In the genomic region with DNA sequence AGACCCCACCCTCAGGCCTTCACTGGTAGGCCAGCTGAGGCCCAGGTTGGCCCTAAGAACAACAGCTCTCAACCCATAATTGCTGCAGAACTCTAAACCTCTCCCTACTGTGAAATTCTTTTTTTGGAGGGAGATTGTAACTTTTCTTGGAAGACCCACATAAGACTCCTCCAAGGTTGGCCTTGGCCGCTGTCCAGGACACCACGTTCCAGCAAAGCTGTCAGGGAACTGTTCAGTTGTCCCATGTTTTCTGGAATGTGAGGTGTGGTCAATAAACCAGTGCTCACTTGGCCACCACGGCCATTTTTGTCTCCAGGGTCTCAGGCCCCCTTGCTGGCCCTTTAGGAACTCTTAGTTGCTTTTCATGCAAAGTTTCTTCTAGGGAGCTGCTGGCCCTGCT, we compare ENCODE assay signal across 33 mouse cellular contexts. TPM values are rescaled to one million over a fixed set of nuclear protein-coding genes. Genes with fewer than 3 reads are reported as not detected.
A peak's percentile ranks its signal among the peaks of the same experiment; 100 is the strongest.
DNase-seq lines count a peak whose midpoint lies in the region; ATAC-seq and TF ChIP-seq lines count a peak whose summit lies in the region.
"Had no signal": no experiment of that assay in that cellular context is flagged by ENCODE, and none has a peak within 500 bp of the region (broad histone marks: within the 10 kb centered on the region; RNA-seq: fewer than 3 reads in every experiment).

No protein-coding gene starts in this region.

- no peak for ATAC-seq in neural tube, embryonic 13.5 days (ENCODE audit: low read depth)
- ATAC-seq: forebrain, embryonic 14.5 days; liver, embryonic 12.5 days; liver, postnatal 0 days had no signal

- no peaks in the 10 kb centered on the region for H3K9me3 ChIP-seq in neural tube, embryonic 13.5 days
- H3K9me3 ChIP-seq: hindbrain, embryonic 13.5 days; limb, embryonic 13.5 days; liver, embryonic 12.5 days; stomach, embryonic 15.5 days had no signal

- H3K27me3 ChIP-seq in neural tube, embryonic 13.5 days = no peaks in the 10 kb centered on the region
- H3K27me3 ChIP-seq: CH12.LX; hindbrain, embryonic 13.5 days; limb, embryonic 13.5 days; liver, embryonic 12.5 days; stomach, embryonic 15.5 days had no signal

- peak overlapping the region; percentile 68 for H3K27ac ChIP-seq in gastrocnemius, adult 2 months
- peak overlapping the region; percentile 24; the same call in 1 of the 2 replicates for H3K27ac ChIP-seq in layer of hippocampus, adult 2 months
- H3K27ac ChIP-seq in neural tube, embryonic 13.5 days (replicated peaks) = 0 out of 2 replicates have a peak overlapping the region, but pooled peaks have one; percentile 23
- H3K27ac ChIP-seq: kidney, postnatal 0 days; limb, embryonic 13.5 days; liver, embryonic 12.5 days; macrophage; stomach, embryonic 15.5 days had no signal

- no peak overlapping the region for H3K9ac ChIP-seq in neural tube, embryonic 13.5 days
- H3K9ac ChIP-seq: hindbrain, embryonic 13.5 days; limb, embryonic 13.5 days; liver, embryonic 12.5 days; liver, postnatal 0 days; stomach, embryonic 15.5 days had no signal

- no peak for TF ChIP-seq CTCF in gastrocnemius, adult 2 months (IDR thresholded peaks at IDR 0.05)
- no peak for TF ChIP-seq CTCF in layer of hippocampus, adult 2 months (conservative IDR thresholded peaks at IDR 0.05)

- peaks cover 97% of the 10 kb centered on the region for H3K36me3 ChIP-seq in neural tube, embryonic 13.5 days

- H3K4me1 ChIP-seq in neural tube, embryonic 13.5 days (replicated peaks) = peaks cover 4% of the 10 kb centered on the region; the same call in 1 of the 2 replicates
- H3K4me1 ChIP-seq: limb, embryonic 13.5 days; liver, embryonic 12.5 days; stomach, embryonic 15.5 days had no signal

- DNase-seq in gastrocnemius, adult 2 months = peak; percentile 48
- DNase-seq in gastrocnemius, adult 8-10 months (ENCODE audit: low spot score in 2 of 2) = no peak
- DNase-seq in layer of hippocampus, adult 2 months (ENCODE audit: low spot score in 2 of 2) = no peak
- no peak for DNase-seq in layer of hippocampus, postnatal 10 days (ENCODE audit: low spot score in 2 of 2)
- DNase-seq in neural tube, embryonic 10.5 days (ENCODE audit: extremely low spot score, low spot score) = no peak
- no peak for DNase-seq in heart, adult 8-10 months (ENCODE audit: low spot score)
- no peak for DNase-seq in kidney, adult 8-10 months
- DNase-seq: adrenal gland, postnatal 10 days; cerebellum, adult 8-10 months; liver, postnatal 0 days; right cerebral cortex, postnatal 14 days; thymus, adult 18-20 months; thymus, postnatal 36 days had no signal

- intact Hi-C loops in gastrocnemius, adult 2 months (cut with DNase I) = no loop called here

- H3K4me2 ChIP-seq in neural tube, embryonic 13.5 days = no peak overlapping the region
- H3K4me2 ChIP-seq: heart, embryonic 11.5 days; hindbrain, embryonic 13.5 days; limb, embryonic 13.5 days; liver, embryonic 12.5 days; stomach, embryonic 15.5 days had no signal

- 92% methylated on average over 3 of the region's 3 CpGs for WGBS in neural tube, embryonic 13.5 days

- H3K4me3 ChIP-seq in gastrocnemius, adult 2 months = no peak overlapping the region
- no peak overlapping the region for H3K4me3 ChIP-seq in layer of hippocampus, adult 2 months
- H3K4me3 ChIP-seq in neural tube, embryonic 13.5 days = no peak overlapping the region
- H3K4me3 ChIP-seq: hindbrain, embryonic 13.5 days; limb, embryonic 13.5 days; liver, embryonic 12.5 days; stomach, embryonic 15.5 days had no signal

RNA-seq across cellular contexts. Expression of a gene that starts 9.9 kb away (rescaled TPM):
- total RNA-seq in gastrocnemius, adult 2 months (2021) = 100 to 1,000 TPM in 1 of 2 experiments, 10 to 100 TPM in 1; 98.0 to 113 TPM
- total RNA-seq in gastrocnemius, adult 8-10 months (2022) = 100 to 1,000 TPM in 1 of 4 experiments, 10 to 100 TPM in 3; 95.0 to 105 (median 98.5) TPM
- 100 to 1,000 TPM; 121 to 122 TPM for total RNA-seq in layer of hippocampus, adult 2 months (2021)
- total RNA-seq in layer of hippocampus, postnatal 10 days (2021) = 100 to 1,000 TPM; 116 to 126 TPM
- polyA plus RNA-seq in neural tube, embryonic 13.5 days (2015; fragmentation: Nextera tagmentation; extraction: Ambion mirVana) = 178 and 191 TPM in 2 replicates
- total RNA-seq in heart, adult 8-10 months (2022) = 100 to 1,000 TPM; 141 to 157 (median 151) TPM

RNA-seq across cellular contexts. Expression of a gene that starts 9.9 kb away (rescaled TPM):
- 10 to 100 TPM; 11.9 to 13.0 TPM for total RNA-seq in gastrocnemius, adult 2 months (2021)
- 10 to 100 TPM; 11.0 to 16.0 (median 14.4) TPM for total RNA-seq in gastrocnemius, adult 8-10 months (2022)
- 10 to 100 TPM; 44.2 to 45.7 TPM for total RNA-seq in layer of hippocampus, adult 2 months (2021)
- 10 to 100 TPM; 34.2 to 40.6 TPM for total RNA-seq in layer of hippocampus, postnatal 10 days (2021)
- 92.7 and 101 TPM in 2 replicates for polyA plus RNA-seq in neural tube, embryonic 13.5 days (2015; fragmentation: Nextera tagmentation; extraction: Ambion mirVana)
- total RNA-seq in heart, adult 8-10 months (2022) = 10 to 100 TPM; 11.2 to 12.9 (median 12.5) TPM

RNA-seq across cellular contexts. Expression of a gene that starts 14.3 kb away (rescaled TPM):
- 10 to 100 TPM; 45.7 to 49.8 TPM for total RNA-seq in gastrocnemius, adult 2 months (2021)
- 10 to 100 TPM; 44.2 to 54.5 (median 48.9) TPM for total RNA-seq in gastrocnemius, adult 8-10 months (2022)
- 10 to 100 TPM; 29.9 to 31.3 TPM for total RNA-seq in layer of hippocampus, adult 2 months (2021)
- total RNA-seq in layer of hippocampus, postnatal 10 days (2021) = 10 to 100 TPM; 46.3 to 47.5 TPM
- 50.7 and 54.2 TPM in 2 replicates for polyA plus RNA-seq in neural tube, embryonic 13.5 days (2015; fragmentation: Nextera tagmentation; extraction: Ambion mirVana)
- 10 to 100 TPM; 33.8 to 41.8 (median 37.6) TPM for total RNA-seq in heart, adult 8-10 months (2022)

RNA-seq across cellular contexts. Expression of a gene that starts 14.3 kb away (rescaled TPM):
- 10 to 100 TPM; 17.8 to 21.6 TPM for total RNA-seq in gastrocnemius, adult 2 months (2021)
- 10 to 100 TPM; 12.7 to 21.1 (median 17.3) TPM for total RNA-seq in gastrocnemius, adult 8-10 months (2022)
- total RNA-seq in layer of hippocampus, adult 2 months (2021) = 10 to 100 TPM; 77.7 to 80.2 TPM
- total RNA-seq in layer of hippocampus, postnatal 10 days (2021) = 10 to 100 TPM; 74.0 to 76.6 TPM
- 120 and 122 TPM in 2 replicates for polyA plus RNA-seq in neural tube, embryonic 13.5 days (2015; fragmentation: Nextera tagmentation; extraction: Ambion mirVana)
- 10 to 100 TPM; 30.3 to 36.6 (median 35.8) TPM for total RNA-seq in heart, adult 8-10 months (2022)

RNA-seq across cellular contexts. Expression of a gene that starts 18.6 kb away (rescaled TPM):
- total RNA-seq in gastrocnemius, adult 2 months (2021) = not detected
- not detected for total RNA-seq in gastrocnemius, adult 8-10 months (2022)
- 1 to 10 TPM; 4.5 to 4.7 TPM for total RNA-seq in layer of hippocampus, adult 2 months (2021)
- total RNA-seq in layer of hippocampus, postnatal 10 days (2021) = 1 to 10 TPM; 2.4 to 3.1 TPM
- 0.15 TPM in 1 of 2 replicates, not detected in the other for polyA plus RNA-seq in neural tube, embryonic 13.5 days (2015; fragmentation: Nextera tagmentation; extraction: Ambion mirVana)
- total RNA-seq in heart, adult 8-10 months (2022) = not detected
- total RNA-seq: adrenal gland, postnatal 10 days; CH12.LX; heart, postnatal 36 days; megakaryocyte-erythroid progenitor cell, adult 5-6 weeks had no signal
- polyA plus RNA-seq: embryonic facial prominence, embryonic 11.5 days; gonadal fat pad, adult 2 months; heart, embryonic 11.5 days; heart, embryonic 16.5 days; intestine, embryonic 14.5 days; kidney, adult 2 months; kidney, postnatal 0 days; limb, embryonic 13.5 days; lung, embryonic 16.5 days; macrophage; midbrain, embryonic 14.5 days; neural tube, embryonic 11.5 days; stomach, embryonic 15.5 days had no signal
